Mouse (Mus musculus) kidney, embryonic 14.5 days (tissue): ENCODE results near the gene Rims3. TPM values are rescaled to one million over a fixed set of nuclear protein-coding genes. Genes with fewer than 3 reads are reported as not detected.

Experiments
- ATAC-seq: fragments of 200-750 bp; cut with Nextera tagmentation; 2 replicates; pipeline ENCODE4 v1.8.0; 2017; ENCODE audit warnings: moderate number of reproducible peaks, mild to moderate bottlenecking, moderate TSS enrichment, moderate library complexity; ENCODE audit not compliant: low FRiP score, low TSS enrichment
- H3K27ac ChIP-seq: fragments of 300-500 bp; sonication (generic); 2 replicates; pipeline ENCODE4 v1.5.1; 2014; ENCODE audit warnings: low read depth, mild to moderate bottlenecking, low read length, moderate library complexity, mixed read lengths
- H3K27me3 ChIP-seq: fragments of 300-500 bp; sonication (generic); 2 replicates; pipeline ENCODE4 v1.6.1; 2014; ENCODE audit warnings: mild to moderate bottlenecking, low read length; ENCODE audit not compliant: control insufficient read depth, insufficient read depth
- H3K36me3 ChIP-seq: fragments of 300-500 bp; sonication (generic); 2 replicates; pipeline ENCODE4 v1.6.1; 2014; ENCODE audit warnings: low read length, mixed read lengths; ENCODE audit not compliant: control insufficient read depth, insufficient read depth
- H3K4me1 ChIP-seq: fragments of 300-500 bp; sonication (generic); 2 replicates; pipeline ENCODE4 v1.6.1; 2014; ENCODE audit warnings: low read length, mixed read lengths; ENCODE audit not compliant: control insufficient read depth, insufficient read depth
- H3K4me2 ChIP-seq: fragments of 300-500 bp; sonication (generic); replicated peaks from 2 replicates; pipeline ENCODE4 v1.6.1; 2014; ENCODE audit warnings: low read depth, mild to moderate bottlenecking, low read length
- H3K4me3 ChIP-seq: fragments of 300-500 bp; sonication (generic); 2 replicates; pipeline ENCODE4 v1.5.1; 2014; ENCODE audit warnings: mild to moderate bottlenecking, low read length
- H3K9ac ChIP-seq: fragments of 300-500 bp; sonication (generic); 2 replicates; pipeline ENCODE4 v1.6.1; 2014; ENCODE audit warnings: low read depth, mild to moderate bottlenecking, low read length, moderate library complexity
- H3K9me3 ChIP-seq: fragments of 300-500 bp; sonication (generic); 2 replicates; pipeline ENCODE4 v1.6.1; 2016; ENCODE audit warnings: low read length; ENCODE audit not compliant: control insufficient read depth
- WGBS: fragments of 180-500 bp; shearing (Covaris S2); extraction: QIAGEN DNeasy Blood & Tissue Kit; methylation state at CpG from one replicate; pipeline ENCODE4 v1.1.7; 2014; 5-methylcytosine and 5-hydroxymethylcytosine counted together
- polyA plus RNA-seq: library from polyadenylated mRNA; unstranded; fragments of >200 nt; fragmentation: Nextera tagmentation; extraction: Ambion mirVana; gene quantifications from 2 replicates; pipeline ENCODE4 v1.2.1, GENCODE M21; 2014

Rims3 gene
- polyA plus RNA-seq, 1 experiment from 2014 or later = 0.31 TPM

DNA sequence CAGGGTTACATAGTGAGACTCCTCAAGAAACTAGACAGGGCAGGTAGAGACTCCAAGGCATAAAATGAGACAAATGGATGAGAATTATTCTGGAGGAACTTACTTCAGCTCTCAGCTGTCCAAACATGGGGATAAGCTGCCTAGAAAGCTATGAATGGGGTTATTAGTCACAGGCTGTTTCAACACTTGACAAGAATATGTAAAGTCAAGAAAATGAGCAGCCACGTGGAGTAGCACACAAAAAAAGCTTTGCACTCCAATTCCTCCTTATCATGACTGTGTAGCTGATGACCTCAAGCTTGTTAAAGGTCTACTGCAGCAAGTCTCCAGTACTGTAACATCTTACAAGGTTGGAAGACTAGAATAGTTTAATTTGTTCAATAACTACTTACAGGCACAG lies 35.3 kb upstream of the Rims3 start:
- Histone ChIP-seq H3K4me1 (peaks cover 30% of the 10 kb centered on the region), H3K4me3 (no peak overlapping the region), H3K27ac (no peak overlapping the region), H3K36me3 (no peaks in the 10 kb centered on the region), H3K27me3 (no peaks in the 10 kb centered on the region), H3K9ac (no peak overlapping the region), H3K9me3 (no peaks in the 10 kb centered on the region), H3K4me2 (no peak overlapping the region)
- WGBS = 89% methylated on average over 1 of the region's 1 CpGs
- ATAC-seq = no peak

DNA sequence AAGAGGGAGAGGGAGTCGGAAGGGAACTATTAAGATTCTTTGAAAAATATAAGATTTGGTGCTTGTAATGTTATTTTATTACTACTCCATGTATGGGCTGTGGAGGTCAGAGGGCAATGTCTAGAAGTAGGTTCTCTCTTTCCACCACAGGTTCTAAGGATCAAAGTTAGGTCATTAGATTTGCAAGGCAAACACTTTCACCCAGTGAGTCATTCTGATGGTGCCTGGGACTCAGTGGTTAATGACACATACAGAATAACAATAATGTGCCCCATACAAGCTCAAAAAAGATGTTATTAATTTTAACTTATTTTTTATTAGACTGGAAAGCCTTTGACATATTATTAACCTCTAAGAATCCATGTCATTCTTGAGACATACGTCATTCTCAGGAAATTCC lies 34.7 kb upstream of the Rims3 start:
- H3K4me1 ChIP-seq = peaks cover 32% of the 10 kb centered on the region
- no peak for ATAC-seq
- WGBS = 94% methylated on average over 2 of the region's 2 CpGs

DNA sequence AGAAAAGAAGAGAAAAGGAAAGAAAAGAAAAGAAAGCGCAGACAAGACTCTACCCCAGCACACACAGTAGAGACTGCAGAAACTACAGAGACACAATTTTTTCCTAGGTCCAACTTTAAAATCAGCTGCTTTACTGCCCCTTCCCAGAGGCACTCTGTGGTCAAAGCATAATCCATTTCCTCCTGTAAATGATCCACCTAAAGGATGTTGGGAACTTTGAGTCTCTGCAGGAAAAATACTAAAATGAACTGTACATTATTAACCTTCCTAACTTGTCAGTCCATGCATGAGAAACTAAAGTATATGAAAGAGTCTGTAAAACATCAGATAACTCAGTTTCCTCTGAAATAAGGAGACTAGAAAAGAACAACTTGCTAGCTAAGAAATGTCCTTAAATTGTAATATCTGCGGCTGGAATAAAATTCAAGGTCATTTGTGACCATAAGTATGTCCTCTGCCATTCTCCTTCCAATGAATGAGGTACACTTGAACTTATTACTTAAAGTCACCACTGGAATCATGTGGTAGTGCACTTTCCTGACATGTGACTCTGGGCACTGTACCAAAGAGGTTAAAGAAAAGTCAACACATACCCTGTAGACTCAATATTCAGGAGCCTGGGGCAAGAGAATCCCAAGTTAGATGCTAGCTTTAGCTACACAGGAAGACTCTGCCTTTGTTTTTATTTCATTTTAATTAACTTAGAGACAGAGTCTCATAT lies 32.3 kb upstream of the Rims3 start:
- Histone ChIP-seq H3K4me2 (no peak overlapping the region), H3K9ac (no peak overlapping the region), H3K27me3 (no peaks in the 10 kb centered on the region), H3K36me3 (no peaks in the 10 kb centered on the region), H3K27ac (0 out of 2 replicates have a peak overlapping the region, but pooled peaks have one; percentile 1), H3K9me3 (no peaks in the 10 kb centered on the region), H3K4me3 (no peak overlapping the region), H3K4me1 (peaks cover 21% of the 10 kb centered on the region)
- no peak for ATAC-seq
- WGBS = 85% methylated on average over 2 of the region's 2 CpGs

More for the DNA sequence above, 34.7 kb upstream of the Rims3 start:
- no peaks in the 10 kb centered on the region for H3K9me3 ChIP-seq
- H3K4me2 ChIP-seq = no peak overlapping the region
- no peak overlapping the region for H3K4me3 ChIP-seq
- H3K9ac ChIP-seq = no peak overlapping the region
- H3K36me3 ChIP-seq = no peaks in the 10 kb centered on the region
- no peak overlapping the region for H3K27ac ChIP-seq
- no peaks in the 10 kb centered on the region for H3K27me3 ChIP-seq

DNA sequence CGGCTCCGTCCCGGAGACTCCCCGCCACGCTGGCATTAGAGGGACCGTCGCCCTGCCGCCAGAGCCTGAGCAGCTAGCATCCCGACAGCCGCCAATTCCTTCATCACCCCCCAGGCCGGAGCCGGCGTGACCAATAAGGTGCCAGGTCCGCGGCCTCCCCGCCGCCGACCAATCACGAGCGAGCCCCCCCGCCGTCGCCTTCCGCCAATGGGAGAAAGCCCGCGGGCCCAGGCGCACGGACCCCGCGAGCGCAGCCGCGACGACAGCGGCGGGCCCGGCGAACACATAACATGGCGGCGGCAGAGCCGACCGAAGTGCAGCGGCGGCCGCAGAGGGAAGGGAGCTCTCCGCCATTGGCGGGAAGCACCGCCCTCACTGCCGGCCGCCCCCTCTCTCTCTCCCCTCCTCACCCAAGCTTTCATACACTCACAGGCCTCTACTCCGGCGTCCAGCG lies 29.5 kb upstream of the Rims3 start:
- Histone ChIP-seq H3K9ac (peak overlapping the region; percentile 99), H3K27ac (peak overlapping the region; percentile 100), H3K4me3 (peak overlapping the region; percentile 67), H3K9me3 (no peaks in the 10 kb centered on the region), H3K27me3 (no peaks in the 10 kb centered on the region), H3K4me1 (peaks cover 13% of the 10 kb centered on the region), H3K4me2 (peak overlapping the region; percentile 72), H3K36me3 (no peaks in the 10 kb centered on the region)
- WGBS = 0% methylated on average over 45 of the region's 53 CpGs
- ATAC-seq = peak; percentile 94

DNA sequence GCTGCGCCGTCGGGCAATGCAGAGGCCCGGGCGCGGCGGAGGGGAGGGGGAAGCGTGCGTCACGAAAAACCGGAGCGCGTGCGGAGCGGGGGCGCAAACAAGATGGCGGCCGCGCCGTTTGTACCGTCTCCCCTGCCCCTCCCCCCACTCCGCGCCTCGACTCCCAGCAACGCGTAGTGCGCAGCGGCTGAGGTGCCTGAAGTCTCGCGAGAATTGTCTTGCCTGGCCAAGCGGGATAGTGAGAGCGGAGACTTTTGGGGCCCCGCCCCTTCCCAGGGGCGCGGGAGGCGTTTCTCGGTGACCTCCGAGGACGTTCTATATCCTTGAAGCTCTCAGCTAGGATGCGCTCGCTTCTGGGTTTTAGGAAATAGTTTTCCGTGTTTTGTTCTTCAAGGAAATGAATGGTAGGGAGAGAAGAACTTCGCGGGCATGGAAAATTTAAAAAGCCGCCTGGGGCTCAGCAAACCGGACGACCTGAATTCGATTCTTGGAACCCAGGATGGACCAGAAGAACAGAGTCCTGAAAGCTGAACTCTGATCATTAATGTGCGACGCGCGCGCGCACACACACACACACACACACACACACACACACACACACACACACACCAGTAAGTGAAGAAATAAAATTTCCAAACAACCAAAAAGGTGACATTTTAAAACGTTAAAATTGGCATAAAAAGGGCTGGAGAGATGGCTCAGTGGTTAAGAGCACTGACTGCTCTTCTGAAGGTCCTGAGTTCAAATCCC lies 28.9 kb upstream of the Rims3 start:
- H3K9me3 ChIP-seq = no peaks in the 10 kb centered on the region
- WGBS = under 1% methylated on average over 50 of the region's 55 CpGs
- peak overlapping the region; percentile 72 for H3K4me2 ChIP-seq
- peak overlapping the region; percentile 99 for H3K9ac ChIP-seq
- no peaks in the 10 kb centered on the region for H3K36me3 ChIP-seq
- H3K4me3 ChIP-seq = peak overlapping the region; percentile 67
- H3K4me1 ChIP-seq = peaks cover 13% of the 10 kb centered on the region
- no peaks in the 10 kb centered on the region for H3K27me3 ChIP-seq
- peak overlapping the region; percentile 100 for H3K27ac ChIP-seq
- ATAC-seq = peak; percentile 96

DNA sequence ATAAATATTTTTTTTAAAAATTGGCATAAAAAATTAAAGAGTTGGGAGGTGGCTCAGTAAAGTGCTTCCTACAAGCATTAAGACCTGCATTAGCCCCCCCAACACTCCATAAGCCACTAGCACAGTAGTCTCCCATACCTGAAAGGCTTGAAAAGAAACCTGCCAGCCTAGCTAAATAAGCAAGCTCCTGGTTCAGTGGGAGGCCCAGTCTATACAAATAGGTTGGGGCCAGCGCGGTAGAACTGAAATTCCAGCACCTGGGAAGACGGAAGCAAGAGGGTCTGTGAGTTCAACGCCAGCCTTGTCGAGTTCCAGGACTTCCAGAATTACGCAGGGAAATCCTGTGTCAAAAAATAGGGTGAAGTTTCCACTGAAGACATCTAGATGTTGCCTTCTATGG lies 28.2 kb upstream of the Rims3 start:
- no peaks in the 10 kb centered on the region for H3K27me3 ChIP-seq
- peaks cover 13% of the 10 kb centered on the region for H3K4me1 ChIP-seq
- 94% methylated on average over 6 of the region's 6 CpGs for WGBS
- H3K9ac ChIP-seq = no peak overlapping the region
- no peak overlapping the region for H3K4me3 ChIP-seq
- H3K9me3 ChIP-seq = no peaks in the 10 kb centered on the region
- H3K4me2 ChIP-seq = no peak overlapping the region; the same call in 1 of the 2 replicates
- H3K36me3 ChIP-seq = no peaks in the 10 kb centered on the region
- no peak for ATAC-seq
- peak overlapping the region; percentile 100; the same call in 1 of the 2 replicates for H3K27ac ChIP-seq

DNA sequence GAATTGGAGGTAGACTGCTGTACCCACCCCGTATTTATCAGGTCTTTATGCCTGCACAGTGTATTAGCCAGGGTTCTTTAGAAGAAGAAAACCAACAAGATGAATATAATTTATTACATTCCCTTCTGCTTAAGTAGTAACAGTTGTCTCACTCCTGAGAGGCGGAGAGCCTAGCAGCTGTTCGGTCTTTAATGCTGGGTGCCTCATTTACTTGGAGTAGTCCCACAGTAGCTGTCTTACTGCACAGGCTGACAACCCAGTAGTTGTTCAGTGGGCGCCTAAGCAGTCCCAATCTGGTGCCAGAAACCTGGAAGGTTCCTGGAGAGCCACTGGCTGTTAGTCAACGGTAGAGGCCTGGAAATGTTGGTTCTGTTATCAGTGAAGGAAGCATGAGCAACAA lies 23.8 kb upstream of the Rims3 start:
- H3K4me2 ChIP-seq = no peak overlapping the region
- H3K27me3 ChIP-seq = no peaks in the 10 kb centered on the region
- no peaks in the 10 kb centered on the region for H3K36me3 ChIP-seq
- H3K27ac ChIP-seq = no peak overlapping the region
- no peak overlapping the region for H3K9ac ChIP-seq
- ATAC-seq = no peak
- H3K9me3 ChIP-seq = no peaks in the 10 kb centered on the region
- H3K4me1 ChIP-seq = no peaks in the 10 kb centered on the region
- WGBS = 71% methylated on average over 5 of the region's 5 CpGs
- no peak overlapping the region for H3K4me3 ChIP-seq

DNA sequence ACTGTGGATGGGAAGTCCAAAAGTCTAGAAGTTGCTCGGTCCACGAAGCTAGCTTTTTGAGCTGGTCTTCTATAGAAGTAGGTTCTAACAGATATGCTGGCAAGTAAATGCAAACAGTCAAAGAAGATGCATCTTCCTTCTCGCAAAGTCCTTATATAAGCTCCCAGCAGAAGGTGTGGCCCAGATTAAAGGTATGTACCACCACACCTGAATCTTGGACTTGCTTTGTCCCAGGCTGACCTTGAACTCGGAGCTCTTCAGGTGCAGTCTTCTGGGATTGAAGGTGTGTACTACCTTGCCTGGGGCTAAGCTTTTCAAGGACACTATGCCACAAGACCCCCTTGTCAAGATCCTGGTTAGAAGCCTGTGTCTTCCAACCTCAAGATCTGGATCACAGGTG lies 23.1 kb upstream of the Rims3 start, which contains the start of gene Nfyc:
TSS of gene Nfyc (minus strand) at position 101 of the 400 bp plus-strand sequence.
- Histone ChIP-seq H3K4me2 (no peak within 1 kb of the TSS), H3K9me3 (no peaks in the 10 kb centered on the region), H3K4me1 (no peaks in the 10 kb centered on the region), H3K9ac (no peak within 1 kb of the TSS), H3K27ac (no peak within 1 kb of the TSS), H3K4me3 (no peak within 1 kb of the TSS), H3K27me3 (no peaks in the 10 kb centered on the region), H3K36me3 (no peaks in the 10 kb centered on the region)
- WGBS = 89% methylated on average over 4 of the region's 4 CpGs
- ATAC-seq = no peak

DNA sequence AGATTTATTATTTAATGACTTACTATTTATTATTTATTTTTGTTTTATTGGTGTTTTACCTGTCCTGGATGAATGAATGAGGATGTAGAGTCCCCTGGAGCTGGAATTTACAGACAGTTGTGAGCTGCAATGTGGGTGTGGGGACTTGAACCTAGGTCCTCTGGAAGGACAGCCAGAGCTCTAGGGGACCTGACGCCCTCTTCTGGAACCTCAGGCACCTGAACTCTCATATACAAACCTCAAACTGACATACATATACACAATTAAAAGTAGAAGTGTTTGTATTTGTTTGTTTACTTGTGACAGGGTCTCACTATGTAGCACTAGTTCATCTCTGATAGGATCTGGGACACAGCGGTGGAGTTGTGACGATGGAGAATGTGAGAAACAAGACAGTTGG lies 13.3 kb upstream of the Rims3 start:
- H3K9me3 ChIP-seq = no peaks in the 10 kb centered on the region
- no peak overlapping the region for H3K4me3 ChIP-seq
- H3K27ac ChIP-seq = no peak overlapping the region
- H3K36me3 ChIP-seq = no peaks in the 10 kb centered on the region
- no peaks in the 10 kb centered on the region for H3K4me1 ChIP-seq
- WGBS = 88% methylated on average over 3 of the region's 3 CpGs
- 0 out of 2 replicates have a peak, but pooled peaks cover 4% of the 10 kb centered on the region for H3K27me3 ChIP-seq
- H3K4me2 ChIP-seq = no peak overlapping the region
- ATAC-seq = no peak
- no peak overlapping the region for H3K9ac ChIP-seq
